Mouse (Mus musculus) ES-E14 (cell line): ENCODE results near the gene Wiz. TPM values are rescaled to one million over a fixed set of nuclear protein-coding genes. Genes with fewer than 3 reads are reported as not detected.

Experiments
- DNase-seq: peaks from one replicate; pipeline ENCODE4 v3.0.0-alpha.2; 2013; ENCODE audit warnings: low read depth, low spot score
- H3K27ac ChIP-seq: 2 replicates; pipeline ENCODE4 v1.5.1; 2012; ENCODE audit warnings: low read depth, mild to moderate bottlenecking, low read length, moderate library complexity, mixed read lengths; ENCODE audit not compliant: poor library complexity, insufficient read depth, severe bottlenecking
- H3K36me3 ChIP-seq: 2 replicates; pipeline ENCODE4 v1.6.1; 2012; ENCODE audit warnings: mild to moderate bottlenecking, low read length, moderate library complexity, mixed read lengths; ENCODE audit not compliant: control insufficient read depth, poor library complexity, insufficient read depth, severe bottlenecking
- H3K4me1 ChIP-seq, 2 experiments: fragments of 150-350 bp in 1 of 2; sonication (generic) in 1 of 2; 2 replicates each; pipeline ENCODE4 v1.6.1; 2012; ENCODE audit warnings: low read length in 2 of 2, mild to moderate bottlenecking in 1 of 2, mixed read lengths in 1 of 2; ENCODE audit not compliant: control insufficient read depth in 2 of 2, insufficient read depth in 2 of 2, poor library complexity in 1 of 2
- H3K4me3 ChIP-seq, 2 experiments: fragments of 150-350 bp in 1 of 2; sonication (generic) in 1 of 2; 2 replicates each; pipeline ENCODE4 v1.5.1; 2012; ENCODE audit warnings: low read length in 2 of 2, low read depth in 1 of 2, mild to moderate bottlenecking in 1 of 2, mixed read lengths in 1 of 2; ENCODE audit not compliant: insufficient read depth in 1 of 2, poor library complexity in 1 of 2, severe bottlenecking in 1 of 2
- H3K9ac ChIP-seq: 2 replicates; pipeline ENCODE4 v1.6.1; 2012; ENCODE audit warnings: low read depth, mild to moderate bottlenecking, low read length, mixed read lengths; ENCODE audit not compliant: poor library complexity, insufficient read depth, severe bottlenecking
- H3K9me3 ChIP-seq: fragments of 150-350 bp; sonication (generic); 2 replicates; pipeline ENCODE4 v1.6.1; 2012; ENCODE audit warnings: low read depth, mild to moderate bottlenecking, low read length; ENCODE audit not compliant: control insufficient read depth, insufficient read depth
- CHD2 ChIP-seq: IDR thresholded peaks from 2 replicates; pipeline ENCODE4 v1.6.1; 2014; ENCODE audit warnings: mild to moderate bottlenecking, low read depth, low read length, inconsistent platforms
- HCFC1 ChIP-seq: IDR thresholded peaks from 2 replicates; pipeline ENCODE4 v1.6.1; 2012; ENCODE audit warnings: low read length, inconsistent platforms, borderline replicate concordance; ENCODE audit not compliant: insufficient read depth
- MAFK ChIP-seq: IDR thresholded peaks from 2 replicates; pipeline ENCODE4 v1.6.1; 2014; ENCODE audit warnings: mild to moderate bottlenecking, low read depth, low read length, inconsistent platforms; ENCODE audit not compliant: insufficient read depth
- ZC3H11A ChIP-seq: IDR thresholded peaks from 2 replicates; pipeline ENCODE4 v1.6.1; 2012; ENCODE audit warnings: low read depth, mild to moderate bottlenecking, inconsistent platforms, low read length, borderline replicate concordance
- ZNF384 ChIP-seq: IDR thresholded peaks from 2 replicates; pipeline ENCODE4 v1.6.1; 2012; ENCODE audit warnings: low read depth, low read length, inconsistent platforms
- in situ Hi-C, 2 experiments: fragments of 600-800 bp; cut with MboI; formaldehyde crosslinking; loops; one replicate each; pipeline ENCODE4 v1.15.1; 2025; ENCODE audit warnings: low sequenced_read_pairs in 2 of 2, inconsistent platforms in 1 of 2; ENCODE audit not compliant: unreplicated experiment in 2 of 2
- total RNA-seq: library from RNA; depleted of rRNA; stranded (reverse); fragments of 300-350 nt; gene quantifications from 2 replicates; pipeline ENCODE4 v1.2.3, GENCODE M21; 2012

Gene Wiz
- total RNA-seq, 1 experiment = 10.4 TPM

DNA sequence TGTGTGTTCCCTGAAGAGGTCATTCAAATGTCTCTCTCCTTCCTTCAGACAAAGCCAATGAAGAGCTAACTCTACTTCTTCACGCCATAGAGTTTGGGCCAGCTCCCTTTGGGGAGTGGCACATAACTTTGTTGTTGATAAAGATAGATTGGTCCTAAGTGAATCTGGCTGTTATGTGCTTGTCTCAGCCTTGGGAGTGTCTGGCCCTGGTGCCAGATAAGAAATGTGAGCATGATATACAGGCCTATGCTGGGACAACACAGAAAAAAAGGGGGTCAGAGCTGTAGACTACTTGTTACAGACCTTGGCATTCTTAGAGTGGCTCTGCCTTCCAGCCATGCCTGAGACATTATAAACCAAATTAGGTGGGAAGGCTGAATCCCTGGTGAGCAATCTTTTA is 23.9 kb downstream of the Wiz start:
- peaks cover 11% of the 10 kb centered on the region for H3K36me3 ChIP-seq
- no peaks in the 10 kb centered on the region for H3K9me3 ChIP-seq
- in situ Hi-C loops = no loop called here
- DNase-seq = no peak
- no peak overlapping the region for H3K4me3 ChIP-seq
- H3K9ac ChIP-seq = no peak overlapping the region; the same call in 1 of the 2 replicates
- H3K27ac ChIP-seq = no peak overlapping the region
- TF ChIP-seq CHD2 (no peak), MAFK (no peak), ZC3H11A (no peak), ZNF384 (no peak), HCFC1 (no peak)
- peaks cover 2 to 8% of the 10 kb centered on the region in 2 experiments; a peak in 3 of 4 replicates for H3K4me1 ChIP-seq

DNA sequence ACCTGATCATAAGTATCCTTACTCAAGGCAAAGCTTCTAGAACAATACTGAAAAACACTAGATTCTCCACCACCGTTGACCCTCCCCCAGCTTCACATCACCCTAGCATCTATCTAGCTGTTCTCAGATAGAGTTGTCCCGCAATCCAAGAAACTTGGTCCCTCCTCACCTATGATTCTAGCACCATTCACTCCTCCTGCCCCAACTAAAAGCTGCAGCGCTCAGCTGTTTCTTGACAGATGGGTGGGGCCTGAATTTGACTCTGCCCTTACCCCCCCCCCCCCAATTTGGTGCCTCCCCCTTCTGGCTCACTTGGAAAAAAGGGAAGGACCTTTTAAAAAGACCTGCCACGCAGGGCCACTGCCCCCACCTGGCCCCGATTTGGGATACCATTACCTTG is 24.4 kb downstream of the Wiz start:
- H3K4me3 ChIP-seq = peak overlapping the region; percentile 97 to 99; a peak in 3 of 4 replicates
- no peaks in the 10 kb centered on the region for H3K9me3 ChIP-seq
- no peak overlapping the region; the same call in 1 of the 2 replicates for H3K9ac ChIP-seq
- no peak for TF ChIP-seq MAFK
- no peak for TF ChIP-seq HCFC1
- TF ChIP-seq ZC3H11A = no peak
- TF ChIP-seq CHD2 = no peak
- TF ChIP-seq ZNF384 = no peak
- DNase-seq = no peak
- peaks cover 14% of the 10 kb centered on the region for H3K36me3 ChIP-seq
- H3K27ac ChIP-seq = no peak overlapping the region
- in situ Hi-C loops = no loop called here
- peaks cover 2 to 11% of the 10 kb centered on the region in 2 experiments; a peak in 3 of 4 replicates for H3K4me1 ChIP-seq

DNA sequence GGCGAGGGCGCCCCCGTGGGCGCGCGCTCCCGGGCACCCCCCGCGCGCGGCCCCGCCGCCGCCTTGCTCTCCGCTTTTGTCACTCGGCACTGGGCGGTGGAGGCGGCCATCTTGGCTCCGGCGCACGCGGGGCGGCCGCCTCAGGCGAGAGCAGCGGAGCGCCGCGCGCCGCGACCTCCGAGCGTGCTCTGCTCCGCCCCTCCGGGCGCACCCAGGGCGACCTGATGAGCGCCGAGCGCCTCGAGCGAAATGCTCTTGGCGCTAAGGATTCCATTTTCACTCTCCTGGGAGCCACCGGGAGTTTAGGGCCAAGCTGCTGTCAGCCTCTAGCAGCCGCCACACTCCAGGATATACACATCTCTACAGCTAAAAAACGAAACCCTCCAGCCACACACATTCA is 24.9 kb downstream of the Wiz start:
- peaks cover 19% of the 10 kb centered on the region for H3K36me3 ChIP-seq
- H3K4me1 ChIP-seq = peaks cover 2 to 11% of the 10 kb centered on the region in 2 experiments; a peak in 3 of 4 replicates
- TF ChIP-seq CHD2 (no peak), ZC3H11A (no peak), ZNF384 (no peak), HCFC1 (peak; percentile 81), MAFK (no peak)
- H3K9me3 ChIP-seq = no peaks in the 10 kb centered on the region
- in situ Hi-C loops = no loop called here
- peak overlapping the region; percentile 97 to 99 for H3K4me3 ChIP-seq
- DNase-seq = peak; percentile 75
- H3K27ac ChIP-seq = peak overlapping the region; percentile 21; the same call in 1 of the 2 replicates
- H3K9ac ChIP-seq = peak overlapping the region; percentile 96

DNA sequence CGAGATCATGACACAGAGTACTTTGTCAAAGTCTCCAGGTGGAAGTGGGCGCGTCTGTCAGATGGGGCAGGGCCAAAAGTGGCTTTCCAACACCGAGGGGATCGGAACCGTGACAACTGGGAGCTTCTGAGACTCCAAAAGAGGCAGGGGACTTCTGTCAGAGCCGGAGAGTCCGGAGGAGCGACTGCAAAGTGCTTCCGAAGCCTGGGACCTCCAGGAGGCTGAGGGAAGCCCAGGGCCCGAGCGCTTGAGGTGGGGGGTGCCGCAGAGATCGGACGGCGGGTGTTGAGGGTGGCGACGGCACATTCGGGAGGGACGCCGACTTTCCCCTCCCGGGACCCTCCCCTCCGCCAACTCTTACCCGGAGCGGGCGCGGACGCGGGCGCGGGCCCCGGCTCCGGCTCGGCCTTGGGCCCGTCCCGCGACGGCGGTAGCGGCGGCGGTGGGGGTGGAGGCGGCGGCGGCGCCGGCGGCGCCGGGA is 25.4 kb downstream of the Wiz start:
- in situ Hi-C loops = no loop called here
- Histone ChIP-seq H3K9ac (peak overlapping the region; percentile 96), H3K4me1 (peaks cover 2 to 11% of the 10 kb centered on the region in 2 experiments; a peak in 3 of 4 replicates), H3K4me3 (peak overlapping the region; percentile 97 to 99), H3K27ac (peak overlapping the region; percentile 21; the same call in 1 of the 2 replicates), H3K9me3 (no peaks in the 10 kb centered on the region), H3K36me3 (peaks cover 23% of the 10 kb centered on the region)
- TF ChIP-seq MAFK (no peak), HCFC1 (no peak), CHD2 (no peak), ZNF384 (no peak), ZC3H11A (no peak)
- no peak for DNase-seq

DNA sequence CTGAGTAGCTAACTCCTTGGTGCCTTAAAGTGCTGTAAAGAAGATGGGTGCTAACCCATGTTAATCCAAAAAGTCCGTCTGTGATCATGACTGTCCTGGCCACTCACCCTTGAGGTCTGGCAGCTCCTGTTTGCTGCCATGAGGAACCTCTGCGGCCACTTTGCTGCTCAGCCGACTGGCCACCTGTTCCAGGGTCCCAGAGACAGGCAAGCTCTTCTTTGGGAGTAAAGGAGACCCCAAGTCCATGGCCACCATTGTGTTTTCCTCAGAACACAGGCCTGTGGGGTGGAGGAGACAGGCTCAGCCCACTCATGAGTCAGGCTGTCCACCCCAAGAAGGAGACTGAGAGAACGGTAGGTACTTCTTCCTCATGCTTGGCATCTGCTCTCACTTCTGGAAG is 26.6 kb downstream of the Wiz start:
- TF ChIP-seq CHD2 (no peak), ZC3H11A (no peak), ZNF384 (no peak)
- no peak for DNase-seq
- Histone ChIP-seq H3K9me3 (no peaks in the 10 kb centered on the region), H3K9ac (no peak overlapping the region), H3K4me3 (no peak overlapping the region), H3K27ac (no peak overlapping the region), H3K4me1 (peaks cover 2 to 13% of the 10 kb centered on the region in 2 experiments; a peak in 3 of 4 replicates), H3K36me3 (peaks cover 33% of the 10 kb centered on the region)
- in situ Hi-C loops = no loop called here
